Mouse (Mus musculus) T-helper 1 cell (primary cell): ENCODE data around the gene D5Ertd579e.

Experiments
- in situ Hi-C: fragments of 300-600 bp; cut with MboI, MseI; formaldehyde crosslinking; loops from one replicate; pipeline ENCODE4 v1.15.1; 2025; ENCODE audit warnings: high pct_unique_total_duplicates

The D5Ertd579e gene

GRCm38 (mm10) chr5:36574147-36574870 lies 121.5 kb downstream of the D5Ertd579e start:
- in situ Hi-C loops: loop anchor here (10.0 kb wide), 1 partner anchor 1990 kb away; the partner anchor contains the start of gene Wdr1

- in situ Hi-C loops: loop anchor here (10.0 kb wide), 1 partner anchor 1991 kb away; the partner anchor contains the start of gene Wdr1
Measured at GRCm38 (mm10) chr5:36573354-36573753, 122.5 kb downstream of the D5Ertd579e start.

GRCm38 (mm10) chr5:36571371-36571770 lies 124.5 kb downstream of the D5Ertd579e start:
- in situ Hi-C loops: loop anchor here (10.0 kb wide), 1 partner anchor 1993 kb away; the partner anchor contains the start of gene Wdr1

- in situ Hi-C loops: loop anchor here (10.0 kb wide), 1 partner anchor 1994 kb away; the partner anchor contains the start of gene Wdr1
Measured at GRCm38 (mm10) chr5:36570546-36571245, 125.1 kb downstream of the D5Ertd579e start.

GRCm38 (mm10) chr5:36570098-36570497 lies 125.7 kb downstream of the D5Ertd579e start:
- in situ Hi-C loops: loop anchor here (10.0 kb wide), 1 partner anchor 1995 kb away; the partner anchor contains the start of gene Wdr1

- in situ Hi-C loops: no loop called here
Measured at GRCm38 (mm10) chr5:36568118-36568517, 127.7 kb downstream of the D5Ertd579e start.

GRCm38 (mm10) chr5:36567627-36568026 lies 128.2 kb downstream of the D5Ertd579e start:
- in situ Hi-C loops: no loop called here

GRCm38 (mm10) chr5:36564530-36564929 lies 131.3 kb downstream of the D5Ertd579e start:
- in situ Hi-C loops: no loop called here

GRCm38 (mm10) chr5:36563741-36564140 lies 132.1 kb downstream of the D5Ertd579e start:
- in situ Hi-C loops: no loop called here

- in situ Hi-C loops: no loop called here
Measured at GRCm38 (mm10) chr5:36562791-36563445, 132.9 kb downstream of the D5Ertd579e start.

- in situ Hi-C loops: no loop called here
Measured at GRCm38 (mm10) chr5:36561509-36561908, 134.3 kb downstream of the D5Ertd579e start.

- in situ Hi-C loops: no loop called here
Measured at GRCm38 (mm10) chr5:36560490-36560889, 135.3 kb downstream of the D5Ertd579e start.

GRCm38 (mm10) chr5:36559510-36560235 lies 136.2 kb downstream of the D5Ertd579e start:
- in situ Hi-C loops: no loop called here

- in situ Hi-C loops: no loop called here
Measured at GRCm38 (mm10) chr5:36559106-36559505, 136.7 kb downstream of the D5Ertd579e start.

- in situ Hi-C loops: no loop called here
Measured at GRCm38 (mm10) chr5:36558526-36558925, 137.3 kb downstream of the D5Ertd579e start.

- in situ Hi-C loops: no loop called here
Measured at GRCm38 (mm10) chr5:36557584-36558308, 138.1 kb downstream of the D5Ertd579e start.

GRCm38 (mm10) chr5:36556906-36557305 lies 138.9 kb downstream of the D5Ertd579e start:
- in situ Hi-C loops: no loop called here

- in situ Hi-C loops: no loop called here
Measured at GRCm38 (mm10) chr5:36556289-36556688, 139.5 kb downstream of the D5Ertd579e start.

- in situ Hi-C loops: no loop called here
Measured at GRCm38 (mm10) chr5:36554496-36554895, 141.3 kb downstream of the D5Ertd579e start.

- in situ Hi-C loops: no loop called here
Measured at GRCm38 (mm10) chr5:36553886-36554285, 141.9 kb downstream of the D5Ertd579e start.
